Mouse (Mus musculus): Measurements from ENCODE around the gene Fam122a. TPM values are rescaled to one million over a fixed set of nuclear protein-coding genes. Genes with fewer than 3 reads are reported as not detected.

Gene Fam122a
- polyA plus RNA-seq, 1 experiment: not detected

GRCm38 (mm10) chr19:24499291-24499690 lies 22.1 kb upstream of the Fam122a start:
- H3K27ac ChIP-seq (ENCODE audit: insufficient read depth, low read depth, low read length): no peak overlapping the region
- TF ChIP-seq POLR2A (IDR thresholded peaks at IDR 0.05; ENCODE audit: insufficient read depth, low read depth, low read length) (no peak), CTCF (IDR thresholded peaks at IDR 0.05; ENCODE audit: insufficient read depth, low read depth, low read length) (no peak)
- H3K4me1 ChIP-seq (ENCODE audit: control insufficient read depth, insufficient read depth, low read length): no peaks in the 10 kb centered on the region; the same call in 1 of the 2 replicates
- WGBS: 73% methylated on average over 3 of the region's 3 CpGs
- H3K4me3 ChIP-seq (ENCODE audit: insufficient read depth, low read depth, low read length): no peak overlapping the region

- Histone ChIP-seq H3K4me1 (ENCODE audit: control insufficient read depth, insufficient read depth, low read length) (no peaks in the 10 kb centered on the region), H3K4me3 (ENCODE audit: insufficient read depth, low read depth, low read length) (no peak overlapping the region), H3K27ac (ENCODE audit: insufficient read depth, low read depth, low read length) (no peak overlapping the region)
- TF ChIP-seq CTCF (IDR thresholded peaks at IDR 0.05; ENCODE audit: insufficient read depth, low read depth, low read length) (no peak), POLR2A (IDR thresholded peaks at IDR 0.05; ENCODE audit: insufficient read depth, low read depth, low read length) (no peak)
- whole genome bisulfite sequencing: 89% methylated on average over 4 of the region's 4 CpGs
Observed at GRCm38 (mm10) chr19:24493887-24494286, 16.7 kb upstream of the Fam122a start.

- Histone ChIP-seq H3K27ac (ENCODE audit: insufficient read depth, low read depth, low read length) (no peak overlapping the region), H3K4me3 (ENCODE audit: insufficient read depth, low read depth, low read length) (no peak overlapping the region), H3K4me1 (ENCODE audit: control insufficient read depth, insufficient read depth, low read length) (no peaks in the 10 kb centered on the region)
- no peak for TF ChIP-seq POLR2A (IDR thresholded peaks at IDR 0.05; ENCODE audit: insufficient read depth, low read depth, low read length)
- TF ChIP-seq CTCF (IDR thresholded peaks at IDR 0.05; ENCODE audit: insufficient read depth, low read depth, low read length): no peak
- WGBS: 47% methylated on average over 3 of the region's 3 CpGs
Observed at GRCm38 (mm10) chr19:24491824-24492223, 14.7 kb upstream of the Fam122a start.

DNA sequence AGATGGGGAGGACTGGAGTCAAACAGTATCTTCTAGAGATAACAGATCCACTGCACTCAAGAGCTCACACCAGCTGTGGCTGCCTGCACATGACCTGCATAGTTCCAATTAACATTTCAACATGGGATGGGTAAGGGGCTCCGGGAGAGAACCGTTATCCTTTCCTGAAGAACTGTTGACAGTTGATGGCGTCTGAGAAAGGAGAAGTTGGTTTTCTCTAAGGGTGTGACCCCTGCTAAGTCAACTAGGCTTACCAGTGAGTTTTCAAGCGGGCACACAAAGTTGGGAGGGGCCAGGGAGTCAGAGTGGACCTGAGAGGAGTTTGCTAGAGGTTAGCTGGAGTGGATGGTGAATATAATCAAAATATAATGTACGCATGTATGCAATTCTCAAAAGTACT lies 13.1 kb upstream of the Fam122a start:
- no peak overlapping the region for H3K27ac ChIP-seq (ENCODE audit: insufficient read depth, low read depth, low read length)
- 79% methylated on average over 5 of the region's 5 CpGs for WGBS
- H3K4me3 ChIP-seq (ENCODE audit: insufficient read depth, low read depth, low read length): no peak overlapping the region
- H3K4me1 ChIP-seq (ENCODE audit: control insufficient read depth, insufficient read depth, low read length): no peaks in the 10 kb centered on the region
- no peak for TF ChIP-seq POLR2A (IDR thresholded peaks at IDR 0.05; ENCODE audit: insufficient read depth, low read depth, low read length)
- no peak for TF ChIP-seq CTCF (IDR thresholded peaks at IDR 0.05; ENCODE audit: insufficient read depth, low read depth, low read length)

DNA sequence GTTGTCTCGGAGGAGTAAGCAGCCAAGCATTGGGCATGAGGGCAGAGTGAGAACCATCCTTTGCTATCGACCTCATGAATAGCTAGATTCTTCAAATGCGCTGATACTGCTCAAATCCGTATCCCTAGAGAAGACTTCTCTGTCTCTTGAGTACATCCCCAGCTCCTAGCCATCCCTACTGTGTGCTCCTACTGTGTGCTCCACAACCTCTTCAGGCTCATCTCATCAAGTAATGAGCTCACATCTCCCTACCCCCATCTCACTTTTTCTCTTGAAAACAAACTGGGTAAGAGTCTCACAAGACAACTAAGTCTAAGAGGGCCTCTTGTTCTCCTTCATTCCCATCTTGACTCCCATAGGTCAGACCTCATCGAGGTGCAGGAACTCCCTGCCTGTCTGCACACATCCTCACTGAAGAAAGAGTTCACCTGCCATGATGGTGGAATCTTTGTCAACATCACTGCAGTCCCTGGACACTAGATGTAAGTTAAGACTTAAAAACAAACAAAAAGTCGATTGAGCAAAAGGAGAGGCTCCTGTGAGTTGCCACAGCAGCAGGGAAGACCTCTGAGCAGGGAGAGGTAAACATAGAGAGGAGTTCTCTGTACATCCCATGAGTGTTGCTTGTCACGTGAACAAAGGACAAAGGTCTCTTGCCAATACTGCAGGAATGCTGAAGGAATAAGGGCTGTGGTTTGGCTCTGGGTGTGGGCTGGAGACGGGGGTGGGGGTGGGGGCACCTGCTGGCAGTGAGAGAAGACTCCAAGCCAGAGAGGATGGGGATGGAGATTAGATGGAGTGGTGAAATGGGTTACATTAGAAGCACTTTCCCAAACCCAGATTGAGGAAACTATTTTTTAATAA lies 9.5 kb upstream of the Fam122a start:
- Histone ChIP-seq H3K27ac (ENCODE audit: insufficient read depth, low read depth, low read length) (no peak overlapping the region), H3K4me3 (ENCODE audit: insufficient read depth, low read depth, low read length) (no peak overlapping the region), H3K4me1 (ENCODE audit: control insufficient read depth, insufficient read depth, low read length) (no peaks in the 10 kb centered on the region)
- TF ChIP-seq CTCF (IDR thresholded peaks at IDR 0.05; ENCODE audit: insufficient read depth, low read depth, low read length) (no peak), POLR2A (IDR thresholded peaks at IDR 0.05; ENCODE audit: insufficient read depth, low read depth, low read length) (no peak)
- WGBS: 86% methylated on average over 8 of the region's 8 CpGs

DNA sequence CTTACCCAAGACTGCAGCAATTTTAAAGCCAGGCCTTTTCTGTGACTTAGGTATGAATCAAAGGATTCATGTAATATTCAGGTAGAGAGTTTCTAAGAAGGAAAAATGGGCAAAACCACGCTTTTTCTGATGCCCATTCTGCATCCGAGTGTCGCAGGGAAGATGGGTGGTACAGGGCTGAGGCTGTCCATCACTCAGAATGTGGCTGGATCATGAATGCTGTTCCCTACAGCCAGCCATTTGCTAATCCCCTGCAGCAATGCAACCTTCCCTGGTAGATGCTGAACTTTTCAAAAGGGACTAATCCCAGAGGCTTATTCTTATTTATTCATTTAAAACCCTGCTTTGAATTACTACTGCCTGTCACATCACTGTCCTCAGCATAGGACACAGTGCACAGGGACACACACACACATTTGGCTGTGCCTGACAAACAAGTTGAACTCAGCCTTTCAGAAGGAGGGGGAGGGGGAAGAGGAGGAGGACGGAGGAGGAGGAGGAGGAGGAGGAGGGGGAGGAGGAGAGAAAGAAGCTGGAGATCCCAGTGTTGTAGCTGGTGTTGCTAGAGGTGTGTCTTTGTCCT lies 7.5 kb upstream of the Fam122a start:
- Histone ChIP-seq H3K4me1 (ENCODE audit: control insufficient read depth, insufficient read depth, low read length) (no peaks in the 10 kb centered on the region), H3K27ac (ENCODE audit: insufficient read depth, low read depth, low read length) (no peak overlapping the region), H3K4me3 (ENCODE audit: insufficient read depth, low read depth, low read length) (no peak overlapping the region)
- 32% methylated on average over 4 of the region's 4 CpGs for WGBS
- TF ChIP-seq CTCF (IDR thresholded peaks at IDR 0.05; ENCODE audit: insufficient read depth, low read depth, low read length) (no peak), POLR2A (IDR thresholded peaks at IDR 0.05; ENCODE audit: insufficient read depth, low read depth, low read length) (no peak)

DNA sequence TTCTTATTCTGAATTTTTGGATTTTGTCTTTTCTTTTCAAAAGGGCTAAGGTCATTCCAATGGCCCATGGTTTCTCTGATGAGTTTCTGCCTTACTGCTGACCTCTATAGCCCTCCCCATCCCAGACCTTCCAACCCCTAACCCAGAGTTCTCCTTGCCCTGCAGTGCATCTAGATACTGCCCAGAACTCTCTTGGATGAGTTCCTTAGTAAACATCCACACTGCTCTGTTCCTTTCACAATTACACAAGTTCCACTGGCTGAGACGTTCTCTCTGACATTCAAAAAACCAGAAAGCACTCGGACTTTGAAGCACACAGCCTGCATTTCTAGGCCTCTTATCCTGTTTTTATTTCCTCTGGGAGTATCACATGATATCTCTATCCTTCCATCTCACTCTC lies 3.8 kb upstream of the Fam122a start:
- peaks cover 2% of the 10 kb centered on the region; the same call in 1 of the 2 replicates for H3K4me1 ChIP-seq (ENCODE audit: control insufficient read depth, insufficient read depth, low read length)
- H3K27ac ChIP-seq (ENCODE audit: insufficient read depth, low read depth, low read length): no peak overlapping the region
- 34% methylated on average over 2 of the region's 2 CpGs for WGBS
- no peak for TF ChIP-seq POLR2A (IDR thresholded peaks at IDR 0.05; ENCODE audit: insufficient read depth, low read depth, low read length)
- no peak for TF ChIP-seq CTCF (IDR thresholded peaks at IDR 0.05; ENCODE audit: insufficient read depth, low read depth, low read length)
- H3K4me3 ChIP-seq (ENCODE audit: insufficient read depth, low read depth, low read length): no peak overlapping the region

GRCm38 (mm10) chr19:24476461-24476860 lies 695 bp downstream of the Fam122a start:
- WGBS: under 1% methylated on average over 11 of the region's 11 CpGs
- Histone ChIP-seq H3K4me1 (ENCODE audit: control insufficient read depth, insufficient read depth, low read length) (peaks cover 2% of the 10 kb centered on the region; the same call in 1 of the 2 replicates), H3K27ac (ENCODE audit: insufficient read depth, low read depth, low read length) (0 out of 2 replicates have a peak overlapping the region, but pooled peaks have one; percentile 10), H3K4me3 (ENCODE audit: insufficient read depth, low read depth, low read length) (peak overlapping the region; percentile 93)
- TF ChIP-seq CTCF (IDR thresholded peaks at IDR 0.05; ENCODE audit: insufficient read depth, low read depth, low read length): no peak
- TF ChIP-seq POLR2A (IDR thresholded peaks at IDR 0.05; ENCODE audit: insufficient read depth, low read depth, low read length): no peak

DNA sequence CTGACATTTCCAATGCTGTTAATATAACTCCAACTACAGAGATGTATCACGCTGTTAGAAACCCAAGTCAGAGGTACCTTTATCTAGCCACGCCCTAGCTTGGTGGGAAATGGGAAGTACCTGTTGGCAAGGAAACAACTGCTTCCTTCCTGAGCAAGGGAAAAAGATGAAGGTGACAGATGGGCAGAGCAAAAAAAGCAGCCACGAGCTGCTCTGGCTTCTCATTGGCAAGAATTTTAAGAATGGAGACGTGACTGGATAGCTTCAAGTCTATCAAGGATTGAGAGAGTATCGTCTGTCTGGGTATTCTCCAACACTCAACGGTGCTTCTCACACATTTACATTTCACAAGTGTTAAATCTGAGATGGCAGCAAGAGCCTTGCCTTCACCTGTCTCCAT lies 1.9 kb downstream of the Fam122a start:
- 74% methylated on average over 6 of the region's 6 CpGs for WGBS
- Histone ChIP-seq H3K4me1 (ENCODE audit: control insufficient read depth, insufficient read depth, low read length) (peaks cover 2% of the 10 kb centered on the region; the same call in 1 of the 2 replicates), H3K27ac (ENCODE audit: insufficient read depth, low read depth, low read length) (no peak overlapping the region), H3K4me3 (ENCODE audit: insufficient read depth, low read depth, low read length) (no peak overlapping the region)
- TF ChIP-seq CTCF (IDR thresholded peaks at IDR 0.05; ENCODE audit: insufficient read depth, low read depth, low read length): no peak
